Mouse (Mus musculus) brain, embryonic 14.5 days (tissue): ENCODE data around the gene Znrf3. TPM values are rescaled to one million over a fixed set of nuclear protein-coding genes. Genes with fewer than 3 reads are reported as not detected.
A peak's percentile ranks its signal among the peaks of the same experiment; 100 is the strongest.

Experiments
- DNase-seq: peaks from one replicate; pipeline ENCODE4 v3.0.0-alpha.2; 2011; ENCODE audit warnings: low read depth
- CTCF ChIP-seq: fragments of 200-500 bp; IDR thresholded peaks from 2 replicates; pipeline ENCODE4 v1.5.1; 2012; ENCODE audit warnings: inconsistent platforms, mild to moderate bottlenecking, moderate library complexity, borderline replicate concordance; ENCODE audit not compliant: insufficient read depth, insufficient read length; ENCODE audit errors: extremely low read depth
- POLR2A ChIP-seq: fragments of 200-500 bp; IDR thresholded peaks from 2 replicates; pipeline ENCODE4 v1.6.1; 2012; ENCODE audit warnings: mild to moderate bottlenecking, inconsistent platforms, borderline replicate concordance; ENCODE audit not compliant: poor library complexity, insufficient read depth, insufficient read length, severe bottlenecking; ENCODE audit errors: extremely low read depth
- polyA plus RNA-seq: library from polyadenylated mRNA; depleted of rRNA; stranded (reverse); fragments of >200 nt; gene quantifications from 2 replicates; pipeline ENCODE4 v1.2.3, GENCODE M21; 2012

Znrf3 gene
- polyA plus RNA-seq, 1 experiment = 7.5 TPM

- TF ChIP-seq POLR2A (no peak), CTCF (peak; percentile 73; the same call in 1 of the 2 replicates)
- DNase-seq = peak; percentile 85
Measured at GRCm38 (mm10) chr11:5474130-5474529, 29.5 kb upstream of the Znrf3 start.

GRCm38 (mm10) chr11:5470055-5470454 is 25.4 kb upstream of the Znrf3 start:
- DNase-seq = peak; percentile 46
- no peak for TF ChIP-seq POLR2A
- TF ChIP-seq CTCF = no peak

GRCm38 (mm10) chr11:5469084-5469483 is 24.4 kb upstream of the Znrf3 start:
- peak; percentile 25 for DNase-seq
- TF ChIP-seq POLR2A (no peak), CTCF (peak; percentile 64; the same call in 1 of the 2 replicates)

- DNase-seq = no peak
- TF ChIP-seq POLR2A (no peak), CTCF (no peak)
Measured at GRCm38 (mm10) chr11:5468471-5468870, 23.8 kb upstream of the Znrf3 start.

GRCm38 (mm10) chr11:5451923-5452322 is 7.3 kb upstream of the Znrf3 start:
- TF ChIP-seq CTCF = no peak
- TF ChIP-seq POLR2A = no peak
- DNase-seq = no peak

- no peak for TF ChIP-seq POLR2A
- no peak for TF ChIP-seq CTCF
- DNase-seq = no peak
Measured at GRCm38 (mm10) chr11:5451341-5451740, 6.7 kb upstream of the Znrf3 start.

- no peak for DNase-seq
- TF ChIP-seq POLR2A (no peak), CTCF (no peak)
Measured at GRCm38 (mm10) chr11:5450701-5451100, 6.1 kb upstream of the Znrf3 start.

GRCm38 (mm10) chr11:5445452-5445953 is 856 bp upstream of the Znrf3 start:
- TF ChIP-seq POLR2A = no peak
- TF ChIP-seq CTCF = no peak
- no peak for DNase-seq

- TF ChIP-seq POLR2A (no peak), CTCF (no peak)
- DNase-seq = peak; percentile 45
Measured at GRCm38 (mm10) chr11:5444234-5444598, 431 bp downstream of the Znrf3 start.

GRCm38 (mm10) chr11:5443511-5444233 is 975 bp downstream of the Znrf3 start:
- TF ChIP-seq CTCF (no peak), POLR2A (no peak)
- DNase-seq = peak; percentile 41

GRCm38 (mm10) chr11:5442590-5443021 is 2.0 kb downstream of the Znrf3 start:
- DNase-seq = no peak
- TF ChIP-seq CTCF (no peak), POLR2A (no peak)

GRCm38 (mm10) chr11:5437646-5438045 is 7.0 kb downstream of the Znrf3 start:
- DNase-seq = no peak
- no peak for TF ChIP-seq CTCF
- TF ChIP-seq POLR2A = no peak
